Mouse (Mus musculus): ENCODE measurements around the gene Gm527. TPM values are rescaled to one million over a fixed set of nuclear protein-coding genes. Genes with fewer than 3 reads are reported as not detected.
A peak's percentile ranks its signal among the peaks of the same experiment; 100 is the strongest.

Gm527 gene
- polyA plus RNA-seq, 1 experiment from 2014 or later, result 2.4 TPM

DNA sequence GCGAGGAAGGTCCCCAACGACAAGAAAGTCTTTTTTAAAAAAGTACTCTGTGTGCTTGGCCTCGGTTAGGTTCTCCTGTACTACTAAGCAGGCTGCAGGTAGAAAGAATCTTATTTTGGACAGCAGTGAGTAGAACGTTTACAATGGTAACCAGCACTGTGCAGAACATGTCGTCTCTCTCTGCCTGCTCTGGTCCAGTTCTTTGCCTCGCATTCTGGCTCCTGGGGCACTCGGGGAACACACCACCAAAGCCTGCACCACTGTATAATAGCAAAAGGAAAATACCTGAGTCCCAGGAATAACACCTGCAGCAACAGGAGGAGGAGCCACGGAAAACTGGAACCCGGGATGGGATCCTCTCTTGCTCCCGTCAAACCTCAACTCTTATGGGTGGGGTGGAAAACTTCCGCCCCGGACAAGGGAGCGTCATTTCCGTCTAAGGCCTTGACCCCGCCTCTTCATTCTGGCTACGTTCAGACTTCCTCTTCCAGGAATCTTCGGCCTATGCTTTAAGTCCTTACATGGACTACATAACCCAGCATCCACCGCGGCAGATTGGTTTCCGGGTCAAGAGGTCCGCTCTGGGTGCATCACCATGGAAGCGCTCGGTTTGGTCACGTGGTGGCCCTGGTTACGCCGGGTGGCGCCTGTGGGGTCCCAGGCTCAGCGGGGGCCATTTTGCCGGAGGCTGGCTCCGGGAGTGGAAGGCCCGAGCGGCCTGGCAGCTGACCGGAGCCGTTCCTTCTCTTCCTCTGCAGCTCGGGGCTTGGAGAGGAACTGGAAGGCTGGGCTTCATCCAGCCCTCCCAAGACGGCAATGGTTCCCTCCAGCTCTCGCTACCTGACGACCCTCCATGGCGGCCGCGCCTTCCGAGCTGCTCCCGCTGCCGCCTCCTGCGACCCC, 47.7 kb downstream of the Gm527 start, which contains the start of the genes Klhl28 and Togaram1:
Gene Klhl28, minus strand, starts transcription at position 411 of the 903 bp plus-strand sequence.
Gene Togaram1, plus strand, starts transcription at position 681 of the 903 bp plus-strand sequence.
- Histone ChIP-seq H3K36me3 (ENCODE audit: insufficient read depth, low read length) (no peaks in the 10 kb centered on the region), H3K27ac (ENCODE audit: low read length) (peak within 1 kb of the TSS; percentile 94), H3K27me3 (ENCODE audit: insufficient read depth, low read length) (no peaks in the 10 kb centered on the region), H3K9ac (replicated peaks; ENCODE audit: low read length) (peak within 1 kb of the TSS; percentile 96), H3K9me3 (ENCODE audit: low read length) (no peaks in the 10 kb centered on the region), H3K4me2 (replicated peaks; ENCODE audit: low read depth, low read length) (peak within 1 kb of the TSS; percentile 95), H3K4me1 (ENCODE audit: insufficient read depth, low read length) (peaks cover 21% of the 10 kb centered on the region), H3K4me3 (ENCODE audit: low read length) (peak within 1 kb of the TSS; percentile 79)
- peak; percentile 99 for ATAC-seq (ENCODE audit: low FRiP score, low TSS enrichment)
- under 1% methylated on average over 45 of the region's 45 CpGs for whole genome bisulfite sequencing

DNA sequence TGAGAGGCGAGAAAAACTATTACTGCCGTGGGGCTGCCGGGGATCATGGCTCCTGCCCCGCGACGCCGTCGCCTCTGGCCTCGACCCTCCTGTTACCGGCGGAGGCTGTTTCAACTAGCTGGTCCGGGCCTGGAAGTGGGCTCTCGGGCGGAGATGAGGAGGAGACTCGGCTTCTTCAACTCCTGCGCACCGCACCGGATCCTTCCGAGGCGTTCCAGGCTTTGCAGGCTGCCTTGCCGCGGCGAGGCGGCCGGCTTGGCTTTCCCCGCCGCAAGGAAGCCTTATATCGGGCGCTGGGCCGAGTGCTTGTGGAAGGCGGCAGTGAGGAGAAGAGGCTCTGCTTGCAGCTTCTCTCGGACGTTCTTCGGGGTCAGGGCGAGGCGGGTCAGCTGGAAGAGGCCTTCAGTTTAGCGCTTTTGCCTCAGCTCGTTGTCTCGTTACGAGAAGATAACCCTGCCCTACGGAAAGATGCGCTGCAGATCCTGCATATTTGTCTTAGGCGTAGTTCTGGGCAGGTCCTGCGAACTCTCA, 48.5 kb downstream of the Gm527 start:
- Histone ChIP-seq H3K4me3 (ENCODE audit: low read length) (peak overlapping the region; percentile 79), H3K9me3 (ENCODE audit: low read length) (no peaks in the 10 kb centered on the region), H3K9ac (replicated peaks; ENCODE audit: low read length) (peak overlapping the region; percentile 96), H3K4me1 (ENCODE audit: insufficient read depth, low read length) (peaks cover 28% of the 10 kb centered on the region), H3K27me3 (ENCODE audit: insufficient read depth, low read length) (no peaks in the 10 kb centered on the region), H3K4me2 (replicated peaks; ENCODE audit: low read depth, low read length) (peak overlapping the region; percentile 95), H3K27ac (ENCODE audit: low read length) (peak overlapping the region; percentile 94), H3K36me3 (ENCODE audit: insufficient read depth, low read length) (no peaks in the 10 kb centered on the region)
- peak; percentile 18; the same call in 1 of the 2 replicates for ATAC-seq (ENCODE audit: low FRiP score, low TSS enrichment)
- under 1% methylated on average over 44 of the region's 44 CpGs for WGBS

GRCm38 (mm10) chr12:64966652-64967435, 49.1 kb downstream of the Gm527 start:
- H3K4me2 ChIP-seq (replicated peaks; ENCODE audit: low read depth, low read length), result peak overlapping the region; percentile 95
- 3% methylated on average over 19 of the region's 19 CpGs for WGBS
- ATAC-seq (ENCODE audit: low FRiP score, low TSS enrichment), result no peak
- peaks cover 32% of the 10 kb centered on the region for H3K4me1 ChIP-seq (ENCODE audit: insufficient read depth, low read length)
- H3K4me3 ChIP-seq (ENCODE audit: low read length), result peak overlapping the region; percentile 79
- H3K27me3 ChIP-seq (ENCODE audit: insufficient read depth, low read length), result no peaks in the 10 kb centered on the region
- no peaks in the 10 kb centered on the region for H3K36me3 ChIP-seq (ENCODE audit: insufficient read depth, low read length)
- H3K9ac ChIP-seq (replicated peaks; ENCODE audit: low read length), result peak overlapping the region; percentile 96
- H3K27ac ChIP-seq (ENCODE audit: low read length), result peak overlapping the region; percentile 94
- H3K9me3 ChIP-seq (ENCODE audit: low read length), result no peaks in the 10 kb centered on the region

- ATAC-seq (ENCODE audit: low FRiP score, low TSS enrichment), result no peak
- no peaks in the 10 kb centered on the region for H3K36me3 ChIP-seq (ENCODE audit: insufficient read depth, low read length)
- peak overlapping the region; percentile 95 for H3K4me2 ChIP-seq (replicated peaks; ENCODE audit: low read depth, low read length)
- H3K9me3 ChIP-seq (ENCODE audit: low read length), result no peaks in the 10 kb centered on the region
- H3K27ac ChIP-seq (ENCODE audit: low read length), result no peak overlapping the region
- H3K27me3 ChIP-seq (ENCODE audit: insufficient read depth, low read length), result no peaks in the 10 kb centered on the region
- peaks cover 32% of the 10 kb centered on the region for H3K4me1 ChIP-seq (ENCODE audit: insufficient read depth, low read length)
- H3K9ac ChIP-seq (replicated peaks; ENCODE audit: low read length), result peak overlapping the region; percentile 96
- peak overlapping the region; percentile 79 for H3K4me3 ChIP-seq (ENCODE audit: low read length)
- WGBS, result under 1% methylated on average over 9 of the region's 9 CpGs
These were observed 49.8 kb downstream of the Gm527 start for GRCm38 (mm10) chr12:64967470-64967869.

DNA sequence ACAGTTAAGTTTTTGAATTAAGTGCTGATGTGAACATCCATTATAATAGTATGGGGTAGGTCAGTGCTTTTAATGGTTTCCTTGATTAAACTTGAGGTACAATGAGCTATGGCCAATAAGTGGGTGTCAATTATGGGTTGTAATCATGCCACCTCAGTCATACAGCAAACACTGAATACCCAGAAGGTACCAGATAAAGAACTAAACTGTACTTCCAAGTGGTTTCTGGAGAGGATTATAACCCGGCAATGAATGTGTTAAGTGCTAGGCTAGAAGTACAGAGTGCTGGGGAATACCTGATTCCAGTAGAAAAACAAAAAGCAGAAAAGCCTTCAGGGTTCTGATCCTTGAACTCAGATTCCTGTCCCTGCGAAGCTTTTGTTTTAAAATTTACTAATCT, 50.4 kb downstream of the Gm527 start:
- peak overlapping the region; percentile 79 for H3K4me3 ChIP-seq (ENCODE audit: low read length)

DNA sequence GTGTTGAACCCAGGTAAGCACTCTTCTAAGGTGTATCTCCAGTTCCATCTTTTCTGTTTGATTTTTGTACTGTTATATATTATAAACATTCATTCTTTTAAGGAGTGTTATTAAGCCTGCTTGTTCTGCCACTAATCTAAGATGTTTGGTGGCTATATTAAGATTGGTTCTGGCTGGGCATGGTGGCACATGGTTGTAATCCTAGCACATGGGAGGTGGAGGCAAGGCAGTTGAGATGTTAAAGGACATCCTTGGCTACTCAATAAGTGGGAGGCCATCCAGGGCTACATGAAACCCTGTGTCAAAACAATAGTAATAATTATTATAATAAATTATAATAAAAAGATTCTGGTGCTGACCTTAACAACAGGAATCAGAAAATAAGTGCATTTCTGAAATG, 53.7 kb downstream of the Gm527 start:
- Histone ChIP-seq H3K4me2 (replicated peaks; ENCODE audit: low read depth, low read length) (0 out of 2 replicates have a peak overlapping the region, but pooled peaks have one; percentile 21), H3K9me3 (ENCODE audit: low read length) (no peaks in the 10 kb centered on the region), H3K27ac (ENCODE audit: low read length) (no peak overlapping the region), H3K4me3 (ENCODE audit: low read length) (no peak overlapping the region), H3K4me1 (ENCODE audit: insufficient read depth, low read length) (peaks cover 34% of the 10 kb centered on the region), H3K36me3 (ENCODE audit: insufficient read depth, low read length) (no peaks in the 10 kb centered on the region), H3K9ac (replicated peaks; ENCODE audit: low read length) (no peak overlapping the region), H3K27me3 (ENCODE audit: insufficient read depth, low read length) (no peaks in the 10 kb centered on the region)
- ATAC-seq (ENCODE audit: low FRiP score, low TSS enrichment), result no peak

More for the DNA sequence above, 50.4 kb downstream of the Gm527 start:
- no peaks in the 10 kb centered on the region for H3K27me3 ChIP-seq (ENCODE audit: insufficient read depth, low read length)
- H3K4me2 ChIP-seq (replicated peaks; ENCODE audit: low read depth, low read length), result peak overlapping the region; percentile 95
- H3K27ac ChIP-seq (ENCODE audit: low read length), result no peak overlapping the region
- no peaks in the 10 kb centered on the region for H3K36me3 ChIP-seq (ENCODE audit: insufficient read depth, low read length)
- 2% methylated on average over 2 of the region's 2 CpGs for WGBS
- peaks cover 32% of the 10 kb centered on the region for H3K4me1 ChIP-seq (ENCODE audit: insufficient read depth, low read length)
- H3K9me3 ChIP-seq (ENCODE audit: low read length), result no peaks in the 10 kb centered on the region
- H3K9ac ChIP-seq (replicated peaks; ENCODE audit: low read length), result peak overlapping the region; percentile 96
- no peak for ATAC-seq (ENCODE audit: low FRiP score, low TSS enrichment)

- H3K4me1 ChIP-seq (ENCODE audit: insufficient read depth, low read length), result peaks cover 31% of the 10 kb centered on the region
- 84% methylated on average over 6 of the region's 6 CpGs for WGBS
- ATAC-seq (ENCODE audit: low FRiP score, low TSS enrichment), result no peak
- H3K4me2 ChIP-seq (replicated peaks; ENCODE audit: low read depth, low read length), result no peak overlapping the region
- no peaks in the 10 kb centered on the region for H3K9me3 ChIP-seq (ENCODE audit: low read length)
- no peak overlapping the region for H3K9ac ChIP-seq (replicated peaks; ENCODE audit: low read length)
- H3K27me3 ChIP-seq (ENCODE audit: insufficient read depth, low read length), result no peaks in the 10 kb centered on the region
- no peaks in the 10 kb centered on the region for H3K36me3 ChIP-seq (ENCODE audit: insufficient read depth, low read length)
- H3K27ac ChIP-seq (ENCODE audit: low read length), result no peak overlapping the region
- no peak overlapping the region for H3K4me3 ChIP-seq (ENCODE audit: low read length)
These were observed 54.4 kb downstream of the Gm527 start for GRCm38 (mm10) chr12:64972063-64972462.

Other genes with a start within 250 kb of the Gm527 start
- 9.0 and 10.4 TPM in 2 replicates for gene Klhl28, start 47.6 kb downstream of the Gm527 start, polyA plus RNA-seq (2015; fragmentation: Nextera tagmentation; extraction: Ambion mirVana)
- 28.7 and 32.0 TPM in 2 replicates for gene Togaram1, start 47.9 kb downstream of the Gm527 start, polyA plus RNA-seq (2015; fragmentation: Nextera tagmentation; extraction: Ambion mirVana)
- 50.4 and 52.9 TPM in 2 replicates for gene Prpf39, start 118.4 kb downstream of the Gm527 start, polyA plus RNA-seq (2015; fragmentation: Nextera tagmentation; extraction: Ambion mirVana)
- gene Fkbp3, start 156.1 kb downstream of the Gm527 start, polyA plus RNA-seq (2015; fragmentation: Nextera tagmentation; extraction: Ambion mirVana), result 400 and 420 TPM in 2 replicates
- 7.7 and 8.4 TPM in 2 replicates for gene Fancm, start 157.7 kb downstream of the Gm527 start, polyA plus RNA-seq (2015; fragmentation: Nextera tagmentation; extraction: Ambion mirVana)